Mouse (Mus musculus): ENCODE measurements around the gene Rpl9. TPM values are rescaled to one million over a fixed set of nuclear protein-coding genes. Genes with fewer than 3 reads are reported as not detected.
A peak's percentile ranks its signal among the peaks of the same experiment; 100 is the strongest.

The Rpl9 gene
- 100 to 1,000 TPM; 659 to 753 TPM for total RNA-seq (2021)

GRCm38 (mm10) chr5:65390648-65391644 lies at the start of gene Rpl9, which contains the start of gene Lias:
Gene Rpl9, minus strand, starts transcription at chr5:65391444.
Gene Lias, plus strand, starts transcription at chr5:65391497.
- intact Hi-C loops (cut with DNase I), result loop anchor here (1.0 kb wide), 1 partner anchor 56 kb away; the partner anchor contains the start of gene Rfc1
- peak; percentile 99 for DNase-seq (ENCODE audit: low spot score in 2 of 2)

- intact Hi-C loops (cut with DNase I), result no loop called here
- DNase-seq (ENCODE audit: low spot score in 2 of 2), result no peak
Measured at GRCm38 (mm10) chr5:65438041-65438440, 46.8 kb upstream of the Rpl9 start.

- peak; percentile 94 to 95 for DNase-seq (ENCODE audit: low spot score in 2 of 2)
- intact Hi-C loops (cut with DNase I), result loop anchor here (2.0 kb wide), 1 partner anchor 55 kb away; no protein-coding TSS in a partner anchor
Measured at GRCm38 (mm10) chr5:65435806-65436561, 44.7 kb upstream of the Rpl9 start, which contains the start of gene Ugdh. Gene Ugdh, minus strand, starts transcription at chr5:65435949.

DNA sequence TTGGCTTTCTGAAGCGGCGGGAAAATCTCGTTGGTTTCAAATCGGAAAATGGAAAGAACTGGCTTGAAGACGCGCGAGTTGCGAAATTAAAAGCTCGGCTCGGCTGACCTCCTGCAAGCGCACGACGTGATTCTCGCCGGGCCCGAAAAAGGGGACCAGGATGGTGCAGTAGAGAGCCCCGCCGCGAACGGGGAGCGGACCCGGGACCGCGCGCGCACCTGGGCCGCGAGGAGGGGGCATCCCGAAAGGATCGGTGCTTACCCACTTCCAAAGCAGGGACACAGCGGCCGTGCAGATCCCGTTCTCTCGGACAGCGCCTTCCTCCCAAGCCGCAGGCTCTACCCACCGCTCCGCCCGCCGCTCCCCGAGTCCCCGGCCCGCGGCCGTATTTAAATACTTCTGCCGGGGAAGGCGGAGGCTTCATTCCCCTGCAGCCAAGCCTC lies 44.1 kb upstream of the Rpl9 start:
- intact Hi-C loops (cut with DNase I), result no loop called here
- no peak for DNase-seq (ENCODE audit: low spot score in 2 of 2)

- intact Hi-C loops (cut with DNase I), result no loop called here
- DNase-seq (ENCODE audit: low spot score in 2 of 2), result peak in 1 of 2 experiments; percentile 9
Measured at GRCm38 (mm10) chr5:65434471-65435362, 43.5 kb upstream of the Rpl9 start.

- intact Hi-C loops (cut with DNase I), result no loop called here
Measured at GRCm38 (mm10) chr5:65429441-65429840, 38.2 kb upstream of the Rpl9 start.

GRCm38 (mm10) chr5:65428321-65428720 lies 37.1 kb upstream of the Rpl9 start:
- intact Hi-C loops (cut with DNase I), result no loop called here
- DNase-seq (ENCODE audit: low spot score in 2 of 2), result no peak

More at GRCm38 (mm10) chr5:65429441-65429840, 38.2 kb upstream of the Rpl9 start:
- DNase-seq (ENCODE audit: low spot score in 2 of 2), result no peak

DNA sequence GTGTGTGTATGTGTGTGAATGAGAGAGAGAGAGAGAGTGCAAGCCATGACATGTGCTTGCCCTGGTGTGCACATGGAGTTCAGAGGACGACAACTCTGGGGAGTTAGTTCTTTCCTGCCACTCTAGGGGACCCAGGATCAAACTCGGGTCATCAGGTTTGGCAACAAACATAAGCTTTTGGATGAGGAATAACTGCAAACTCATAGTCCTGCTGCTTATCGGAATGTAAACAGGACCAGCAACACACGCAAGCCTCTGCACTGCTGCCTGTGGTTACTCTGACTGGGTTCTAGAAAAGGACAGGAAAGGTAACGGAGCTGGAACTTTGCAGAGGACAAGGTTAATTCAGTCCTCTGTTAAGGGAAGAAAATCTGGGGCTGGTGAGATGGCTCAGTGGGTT lies 34.0 kb upstream of the Rpl9 start:
- intact Hi-C loops (cut with DNase I), result no loop called here
- DNase-seq (ENCODE audit: low spot score in 2 of 2), result no peak

DNA sequence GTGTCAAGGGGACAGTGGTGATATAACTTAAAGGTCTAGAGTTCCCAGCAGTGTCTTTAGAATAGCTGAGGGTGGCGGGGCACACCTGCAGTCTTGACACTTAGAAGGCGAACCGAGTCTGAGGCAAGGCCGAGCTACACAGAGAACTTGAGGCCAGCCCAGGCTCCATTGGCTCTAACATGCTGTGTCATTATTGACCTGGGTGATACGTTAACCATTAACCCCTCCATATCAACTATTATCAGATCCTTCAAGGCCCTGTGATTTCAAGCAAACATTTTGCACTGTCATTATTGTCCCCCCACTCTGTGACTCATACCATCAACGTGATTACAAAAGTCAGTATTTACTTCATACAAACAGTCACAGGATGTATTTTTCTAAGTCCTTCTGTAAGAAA lies 33.0 kb upstream of the Rpl9 start:
- intact Hi-C loops (cut with DNase I), result no loop called here
- DNase-seq (ENCODE audit: low spot score in 2 of 2), result no peak

DNA sequence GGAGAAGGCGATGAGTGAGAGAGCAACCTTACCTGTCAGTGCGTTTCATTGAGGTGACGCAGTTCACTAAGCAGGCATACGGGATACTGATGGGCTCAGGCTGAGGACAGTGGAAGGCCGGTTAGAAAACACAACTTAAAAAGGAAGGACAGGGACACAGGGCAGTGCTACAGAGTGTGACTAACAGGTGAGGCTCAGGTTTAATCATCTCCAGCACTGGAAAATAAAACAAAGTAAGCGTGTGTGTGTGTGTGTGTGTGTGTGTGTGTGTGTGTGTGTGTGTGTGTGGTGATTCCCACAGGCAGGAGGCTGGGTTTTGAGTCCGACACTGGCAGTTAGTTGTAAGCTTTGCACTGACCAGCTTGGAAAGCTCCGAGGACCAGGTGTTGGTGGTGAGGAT lies 31.6 kb upstream of the Rpl9 start:
- intact Hi-C loops (cut with DNase I), result no loop called here
- DNase-seq (ENCODE audit: low spot score in 2 of 2), result no peak

- no peak for DNase-seq (ENCODE audit: low spot score in 2 of 2)
- intact Hi-C loops (cut with DNase I), result no loop called here
Measured at GRCm38 (mm10) chr5:65420822-65421221, 29.6 kb upstream of the Rpl9 start.

- intact Hi-C loops (cut with DNase I), result no loop called here
- no peak for DNase-seq (ENCODE audit: low spot score in 2 of 2)
Measured at GRCm38 (mm10) chr5:65419136-65419535, 27.9 kb upstream of the Rpl9 start.

DNA sequence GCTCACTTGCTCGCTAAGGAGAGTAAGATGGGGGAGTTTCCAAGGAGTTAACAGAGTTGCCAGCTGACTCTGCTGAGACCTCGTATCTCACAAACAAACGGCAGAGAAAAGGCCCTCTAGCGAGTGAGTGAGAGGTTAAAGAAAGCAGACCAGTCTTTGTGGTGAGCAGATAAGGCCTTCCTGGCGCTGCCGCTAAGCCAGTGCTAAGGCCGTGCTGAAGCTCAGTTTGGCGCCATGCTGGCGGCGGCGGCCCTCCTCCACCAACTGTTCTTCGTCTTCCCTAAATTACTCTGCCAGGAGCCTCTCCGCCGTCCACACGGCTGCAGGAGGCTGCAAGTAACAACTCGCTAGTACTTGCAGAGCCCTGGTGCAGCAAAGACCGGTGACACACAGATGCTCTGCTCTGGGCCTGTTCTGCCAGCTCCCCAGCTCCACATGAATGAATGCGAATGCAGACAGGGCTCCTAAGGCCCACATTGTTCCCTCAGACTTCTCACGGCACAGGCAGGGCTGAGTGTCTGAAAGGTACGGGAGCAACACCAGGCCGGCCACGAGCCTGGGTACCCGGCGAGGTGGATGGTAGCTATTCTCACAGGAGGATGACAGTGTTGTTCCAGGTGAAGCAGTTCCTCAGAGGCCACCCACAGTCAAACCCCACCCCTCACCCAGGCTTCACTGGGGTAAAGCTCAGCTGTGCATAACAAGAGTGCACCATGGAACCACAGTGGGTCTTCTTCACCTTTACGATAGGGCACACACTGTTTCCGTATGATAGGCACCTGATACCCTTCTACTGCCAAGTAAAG lies 24.6 kb upstream of the Rpl9 start:
- no peak for DNase-seq (ENCODE audit: low spot score in 2 of 2)
- intact Hi-C loops (cut with DNase I), result no loop called here

GRCm38 (mm10) chr5:65407989-65408388 lies 16.7 kb upstream of the Rpl9 start:
- intact Hi-C loops (cut with DNase I), result no loop called here
- no peak for DNase-seq (ENCODE audit: low spot score in 2 of 2)

DNA sequence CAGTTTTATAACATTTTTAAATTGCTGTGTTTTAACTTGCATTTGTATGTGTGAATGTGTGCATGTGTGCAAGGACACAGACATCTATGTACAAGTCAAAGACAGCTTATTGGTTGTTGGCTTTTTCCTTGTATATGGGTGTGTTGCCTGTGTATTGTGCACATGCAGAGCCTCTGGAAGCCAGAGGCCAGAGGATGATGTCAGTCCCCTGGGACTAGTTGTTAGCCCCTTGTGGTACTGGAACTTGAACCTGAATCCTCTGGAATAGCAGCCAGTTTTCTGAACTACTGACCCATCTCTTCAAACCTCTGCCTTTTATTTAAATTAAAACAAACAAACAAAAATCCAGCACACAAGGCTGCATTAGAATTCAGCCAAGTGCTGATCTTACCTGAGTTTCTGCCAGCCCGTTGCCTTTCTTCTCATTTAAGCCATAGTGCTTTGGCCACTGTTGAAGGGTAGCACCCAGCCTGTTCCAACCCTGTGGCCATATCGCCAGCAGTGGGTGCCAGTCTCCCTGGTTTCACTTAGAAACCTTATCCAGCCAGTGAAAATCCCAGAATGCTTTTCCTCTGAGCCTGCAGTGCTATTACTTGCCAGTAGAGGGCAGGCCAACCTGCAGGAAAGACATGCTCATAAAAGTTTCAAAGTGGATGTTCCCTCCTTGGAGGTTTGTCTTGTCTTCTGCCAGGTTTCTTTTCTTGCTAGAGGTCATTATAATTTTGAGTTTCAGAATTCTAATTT lies 10.2 kb upstream of the Rpl9 start:
- intact Hi-C loops (cut with DNase I), result loop anchor here (5.0 kb wide), 1 partner anchor 296 kb away; the partner anchor contains the start of gene Pds5a
- DNase-seq (ENCODE audit: low spot score in 2 of 2), result peak; percentile 69 to 77

DNA sequence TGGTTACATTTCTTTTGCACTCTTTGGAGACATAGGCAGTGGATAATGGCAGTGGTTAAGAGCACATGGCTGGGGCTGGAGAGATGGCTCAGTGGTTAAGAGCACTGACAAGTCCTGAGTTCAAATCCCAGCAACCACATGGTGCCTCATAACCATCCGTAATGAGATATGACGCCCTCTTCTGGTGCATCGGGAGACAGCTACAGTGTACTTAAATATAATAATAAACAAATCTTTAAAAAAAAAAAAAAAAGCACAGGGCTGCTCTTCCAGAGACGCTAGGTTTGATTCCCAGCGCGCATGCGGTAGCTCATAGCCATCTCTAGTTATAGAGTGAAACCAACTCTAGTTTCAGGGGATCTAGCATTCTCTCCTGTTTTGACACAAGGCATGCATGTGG lies 3.2 kb upstream of the Rpl9 start:
- intact Hi-C loops (cut with DNase I), result no loop called here

DNA sequence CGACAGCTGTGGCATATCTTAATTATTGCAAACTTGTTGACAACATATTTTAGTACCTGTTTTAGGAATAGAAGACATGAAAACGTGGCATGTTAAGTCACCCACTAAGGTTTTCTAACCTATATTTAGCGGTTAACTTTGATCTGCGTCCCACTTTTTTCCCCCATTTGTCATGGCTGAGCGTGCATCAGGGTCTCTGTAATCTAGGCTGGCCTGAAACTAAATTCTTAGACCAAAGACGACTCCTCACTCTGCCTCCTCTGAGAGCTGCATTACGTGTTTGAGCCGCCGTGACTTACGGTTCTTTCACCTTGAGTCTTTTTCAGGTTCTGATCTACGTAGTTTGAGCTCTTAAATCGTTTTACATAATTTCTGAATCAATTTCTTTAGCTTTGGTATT lies 509 bp upstream of the Rpl9 start:
- no peak for DNase-seq (ENCODE audit: low spot score in 2 of 2)
- intact Hi-C loops (cut with DNase I), result loop anchor here (1.0 kb wide), 1 partner anchor 56 kb away; the partner anchor contains the start of gene Rfc1

More for the DNA sequence above, 3.2 kb upstream of the Rpl9 start:
- DNase-seq (ENCODE audit: low spot score in 2 of 2), result no peak

Data from left cerebral cortex, postnatal 36 days (tissue).